Mouse (Mus musculus) ES-E14 (cell line): ENCODE results near the gene Ino80e. TPM values are rescaled to one million over a fixed set of nuclear protein-coding genes. Genes with fewer than 3 reads are reported as not detected.

Experiments used
- DNase-seq: peaks from one replicate; pipeline ENCODE4 v3.0.0-alpha.2; 2013; ENCODE audit warnings: low read depth, low spot score
- H3K27ac ChIP-seq: 2 replicates; pipeline ENCODE4 v1.5.1; 2012; ENCODE audit warnings: low read depth, mild to moderate bottlenecking, low read length, moderate library complexity, mixed read lengths; ENCODE audit not compliant: poor library complexity, insufficient read depth, severe bottlenecking
- H3K36me3 ChIP-seq: 2 replicates; pipeline ENCODE4 v1.6.1; 2012; ENCODE audit warnings: mild to moderate bottlenecking, low read length, moderate library complexity, mixed read lengths; ENCODE audit not compliant: control insufficient read depth, poor library complexity, insufficient read depth, severe bottlenecking
- H3K4me1 ChIP-seq, 2 experiments: fragments of 150-350 bp in 1 of 2; sonication (generic) in 1 of 2; 2 replicates each; pipeline ENCODE4 v1.6.1; 2012; ENCODE audit warnings: low read length in 2 of 2, mild to moderate bottlenecking in 1 of 2, mixed read lengths in 1 of 2; ENCODE audit not compliant: control insufficient read depth in 2 of 2, insufficient read depth in 2 of 2, poor library complexity in 1 of 2
- H3K4me3 ChIP-seq, 2 experiments: fragments of 150-350 bp in 1 of 2; sonication (generic) in 1 of 2; 2 replicates each; pipeline ENCODE4 v1.5.1; 2012; ENCODE audit warnings: low read length in 2 of 2, low read depth in 1 of 2, mild to moderate bottlenecking in 1 of 2, mixed read lengths in 1 of 2; ENCODE audit not compliant: insufficient read depth in 1 of 2, poor library complexity in 1 of 2, severe bottlenecking in 1 of 2
- H3K9ac ChIP-seq: 2 replicates; pipeline ENCODE4 v1.6.1; 2012; ENCODE audit warnings: low read depth, mild to moderate bottlenecking, low read length, mixed read lengths; ENCODE audit not compliant: poor library complexity, insufficient read depth, severe bottlenecking
- H3K9me3 ChIP-seq: fragments of 150-350 bp; sonication (generic); 2 replicates; pipeline ENCODE4 v1.6.1; 2012; ENCODE audit warnings: low read depth, mild to moderate bottlenecking, low read length; ENCODE audit not compliant: control insufficient read depth, insufficient read depth
- CHD2 ChIP-seq: IDR thresholded peaks from 2 replicates; pipeline ENCODE4 v1.6.1; 2014; ENCODE audit warnings: mild to moderate bottlenecking, low read depth, low read length, inconsistent platforms
- HCFC1 ChIP-seq: IDR thresholded peaks from 2 replicates; pipeline ENCODE4 v1.6.1; 2012; ENCODE audit warnings: low read length, inconsistent platforms, borderline replicate concordance; ENCODE audit not compliant: insufficient read depth
- MAFK ChIP-seq: IDR thresholded peaks from 2 replicates; pipeline ENCODE4 v1.6.1; 2014; ENCODE audit warnings: mild to moderate bottlenecking, low read depth, low read length, inconsistent platforms; ENCODE audit not compliant: insufficient read depth
- ZC3H11A ChIP-seq: IDR thresholded peaks from 2 replicates; pipeline ENCODE4 v1.6.1; 2012; ENCODE audit warnings: low read depth, mild to moderate bottlenecking, inconsistent platforms, low read length, borderline replicate concordance
- ZNF384 ChIP-seq: IDR thresholded peaks from 2 replicates; pipeline ENCODE4 v1.6.1; 2012; ENCODE audit warnings: low read depth, low read length, inconsistent platforms
- in situ Hi-C, 2 experiments: fragments of 600-800 bp; cut with MboI; formaldehyde crosslinking; loops; one replicate each; pipeline ENCODE4 v1.15.1; 2025; ENCODE audit warnings: low sequenced_read_pairs in 2 of 2, inconsistent platforms in 1 of 2; ENCODE audit not compliant: unreplicated experiment in 2 of 2
- total RNA-seq: library from RNA; depleted of rRNA; stranded (reverse); fragments of 300-350 nt; gene quantifications from 2 replicates; pipeline ENCODE4 v1.2.3, GENCODE M21; 2012

The Ino80e gene
- total RNA-seq, 1 experiment, result 78.7 TPM

- DNase-seq, result no peak
- in situ Hi-C loops, result no loop called here
- no peak overlapping the region for H3K27ac ChIP-seq
- H3K36me3 ChIP-seq, result no peaks in the 10 kb centered on the region
- H3K4me1 ChIP-seq, result peaks cover 2 to 21% of the 10 kb centered on the region in 2 experiments; a peak in 1 of 4 replicates
- no peaks in the 10 kb centered on the region for H3K9me3 ChIP-seq
- no peak overlapping the region for H3K9ac ChIP-seq
- no peak for TF ChIP-seq CHD2
- peak; percentile 98 for TF ChIP-seq ZNF384
- H3K4me3 ChIP-seq, result no peak overlapping the region
Observed at GRCm38 (mm10) chr7:126825403-126825802, 36.8 kb downstream of the Ino80e start.

- no peak for DNase-seq
- H3K27ac ChIP-seq, result no peak overlapping the region
- TF ChIP-seq CHD2 (no peak), ZNF384 (no peak), HCFC1 (no peak), MAFK (no peak), ZC3H11A (no peak)
- in situ Hi-C loops, result no loop called here
- peak overlapping the region; percentile 1 to 71; a peak in 2 of 4 replicates for H3K4me3 ChIP-seq
- no peaks in the 10 kb centered on the region for H3K36me3 ChIP-seq
- H3K9ac ChIP-seq, result no peak overlapping the region
- peaks cover 2 to 14% of the 10 kb centered on the region in 2 experiments; a peak in 1 of 4 replicates for H3K4me1 ChIP-seq
- no peaks in the 10 kb centered on the region for H3K9me3 ChIP-seq
Observed at GRCm38 (mm10) chr7:126823940-126824339, 38.2 kb downstream of the Ino80e start.

GRCm38 (mm10) chr7:126823202-126823711 is 38.9 kb downstream of the Ino80e start:
- DNase-seq, result no peak
- no peaks in the 10 kb centered on the region for H3K9me3 ChIP-seq
- peaks cover 2 to 9% of the 10 kb centered on the region in 2 experiments; a peak in 1 of 4 replicates for H3K4me1 ChIP-seq
- H3K4me3 ChIP-seq, result peak overlapping the region; percentile 26 to 71; a peak in 3 of 4 replicates
- H3K36me3 ChIP-seq, result no peaks in the 10 kb centered on the region
- H3K9ac ChIP-seq, result peak overlapping the region; percentile 49; the same call in 1 of the 2 replicates
- H3K27ac ChIP-seq, result no peak overlapping the region
- in situ Hi-C loops, result no loop called here
- TF ChIP-seq HCFC1, result no peak

DNA sequence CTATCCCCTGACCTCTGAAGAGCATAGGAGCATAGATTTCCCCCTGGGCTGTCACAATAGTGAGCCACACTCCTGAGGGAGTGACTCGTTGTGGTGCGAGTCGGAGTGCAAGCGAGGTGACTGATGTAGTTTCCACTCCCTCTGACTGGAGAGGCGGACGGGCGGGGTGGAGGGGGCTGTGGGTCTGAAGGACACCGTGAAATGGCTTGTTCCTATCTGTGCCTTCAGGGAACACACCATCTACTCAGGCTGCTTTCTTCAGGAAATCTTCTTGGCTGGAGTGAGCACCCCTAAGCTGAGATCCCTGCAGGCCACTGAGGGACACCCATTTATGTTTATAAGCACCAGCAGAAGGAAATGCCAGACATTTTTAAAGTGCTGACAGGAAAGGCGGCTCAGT is 39.4 kb downstream of the Ino80e start:
- no peak overlapping the region; a peak in 1 of 4 replicates for H3K4me3 ChIP-seq
- no peaks in the 10 kb centered on the region for H3K9me3 ChIP-seq
- no peak overlapping the region for H3K27ac ChIP-seq
- TF ChIP-seq CHD2 (no peak), MAFK (no peak), HCFC1 (no peak), ZNF384 (no peak), ZC3H11A (no peak)
- H3K36me3 ChIP-seq, result no peaks in the 10 kb centered on the region
- peaks cover 2 to 9% of the 10 kb centered on the region in 2 experiments; a peak in 1 of 4 replicates for H3K4me1 ChIP-seq
- in situ Hi-C loops, result no loop called here
- DNase-seq, result no peak
- H3K9ac ChIP-seq, result no peak overlapping the region

- no peak overlapping the region for H3K4me3 ChIP-seq
- in situ Hi-C loops, result no loop called here
- H3K27ac ChIP-seq, result no peak overlapping the region
- DNase-seq, result peak; percentile 78
- no peaks in the 10 kb centered on the region for H3K9me3 ChIP-seq
- H3K9ac ChIP-seq, result no peak overlapping the region
- H3K4me1 ChIP-seq, result peaks cover 2 to 9% of the 10 kb centered on the region in 2 experiments; a peak in 1 of 4 replicates
- H3K36me3 ChIP-seq, result no peaks in the 10 kb centered on the region
- no peak for TF ChIP-seq CHD2
- TF ChIP-seq ZC3H11A, result peak; percentile 62
- no peak for TF ChIP-seq MAFK
Observed at GRCm38 (mm10) chr7:126821835-126822511, 40.2 kb downstream of the Ino80e start.
